Mouse (Mus musculus) liver, embryonic 15.5 days (tissue): ENCODE data around the gene Ssxb8. TPM values are rescaled to one million over a fixed set of nuclear protein-coding genes. Genes with fewer than 3 reads are reported as not detected.
"Not testable (repeated sequence)": the region's sequence is repeated elsewhere in the genome, so short reads cannot be mapped to it uniquely, and the experiment has no call there.

Experiments used
- ATAC-seq: fragments of 200-750 bp; cut with Nextera tagmentation; 2 replicates; pipeline ENCODE4 v1.8.0; 2017; ENCODE audit warnings: moderate number of reproducible peaks, mild to moderate bottlenecking, moderate library complexity; ENCODE audit not compliant: insufficient read depth
- H3K27ac ChIP-seq: fragments of 300-500 bp; sonication (generic); replicated peaks from 2 replicates; pipeline ENCODE4 v1.5.1; 2015; ENCODE audit warnings: mild to moderate bottlenecking, inconsistent platforms
- H3K27me3 ChIP-seq: fragments of 300-500 bp; sonication (generic); 2 replicates; pipeline ENCODE4 v1.6.1; 2015; ENCODE audit warnings: mild to moderate bottlenecking, inconsistent platforms
- H3K36me3 ChIP-seq: fragments of 300-500 bp; sonication (generic); replicated peaks from 2 replicates; pipeline ENCODE4 v1.6.1; 2015; ENCODE audit warnings: moderate library complexity, mild to moderate bottlenecking, inconsistent platforms
- H3K4me1 ChIP-seq: fragments of 300-500 bp; sonication (generic); replicated peaks from 2 replicates; pipeline ENCODE4 v1.6.1; 2015; ENCODE audit warnings: inconsistent platforms
- H3K4me2 ChIP-seq: fragments of 300-500 bp; sonication (generic); 2 replicates; pipeline ENCODE4 v1.6.1; 2015; ENCODE audit warnings: moderate library complexity, mild to moderate bottlenecking, inconsistent platforms
- H3K4me3 ChIP-seq: fragments of 300-500 bp; sonication (generic); replicated peaks from 2 replicates; pipeline ENCODE4 v1.5.1; 2015; ENCODE audit warnings: mild to moderate bottlenecking, inconsistent platforms
- H3K9ac ChIP-seq: fragments of 300-500 bp; sonication (generic); 2 replicates; pipeline ENCODE4 v1.6.1; 2015; ENCODE audit warnings: moderate library complexity, mild to moderate bottlenecking, inconsistent platforms
- H3K9me3 ChIP-seq: fragments of 300-500 bp; sonication (generic); replicated peaks from 2 replicates; pipeline ENCODE4 v1.6.1; 2016; ENCODE audit warnings: inconsistent platforms
- WGBS: fragments of 180-500 bp; shearing (Covaris S2); methylation state at CpG from one replicate; pipeline ENCODE4 v1.1.7; 2015; ENCODE audit warnings: mixed read lengths; ENCODE audit not compliant: insufficient replicate concordance; 5-methylcytosine and 5-hydroxymethylcytosine counted together
- polyA plus RNA-seq: library from polyadenylated mRNA; unstranded; fragments of >200 nt; fragmentation: Nextera tagmentation; extraction: Ambion mirVana; gene quantifications from 2 replicates; pipeline ENCODE4 v1.2.1, GENCODE M21; 2015

Ssxb8 gene
- polyA plus RNA-seq: not detected in 2 replicates

DNA sequence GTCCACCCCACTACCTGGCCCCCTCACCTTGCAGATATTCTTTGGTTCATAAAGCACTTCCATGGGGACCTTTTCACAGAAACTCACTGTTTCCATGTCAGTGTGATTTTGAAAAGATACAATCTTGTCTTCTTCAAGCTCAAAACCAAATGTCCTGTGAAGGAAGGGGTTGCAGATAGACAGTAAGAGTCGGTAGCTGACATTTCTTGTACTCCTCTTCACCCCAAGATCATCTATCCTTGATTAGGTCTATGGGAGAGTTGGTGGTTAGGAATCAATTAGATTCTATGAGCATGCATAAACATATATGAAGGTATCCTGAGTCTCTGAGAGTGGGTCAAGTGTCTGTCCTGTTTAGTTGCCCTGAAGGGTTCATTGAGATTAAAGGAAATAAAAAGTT is at the start of gene Ssxb8:
Gene Ssxb8, minus strand, starts transcription at position 101 of the 400 bp plus-strand sequence.
- not testable (repeated sequence) for ATAC-seq, H3K27ac ChIP-seq, H3K4me1 ChIP-seq, H3K4me2 ChIP-seq, H3K36me3 ChIP-seq, H3K4me3 ChIP-seq, H3K9me3 ChIP-seq, H3K27me3 ChIP-seq, H3K9ac ChIP-seq
- WGBS: 42% methylated on average over 1 of the region's 1 CpGs

DNA sequence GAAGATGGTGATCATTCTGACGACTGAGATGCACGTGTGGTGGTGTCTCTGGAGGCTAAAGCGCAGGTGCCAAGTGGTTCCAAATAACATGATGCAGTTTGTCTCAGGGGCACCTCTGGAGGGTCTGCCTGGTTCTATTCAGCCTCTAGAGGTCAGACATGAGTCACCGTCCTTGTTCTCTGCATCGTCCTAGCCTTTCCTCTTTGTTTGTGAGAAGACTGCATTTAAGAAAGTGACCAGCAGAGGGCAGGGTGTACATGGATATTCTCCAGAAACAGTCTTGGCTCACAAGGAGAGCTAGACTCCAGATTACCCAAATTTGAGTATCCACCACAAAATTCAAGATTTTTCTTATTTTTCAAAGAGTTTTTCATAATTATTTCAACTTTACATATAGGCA is 42.3 kb upstream of the Ssxb8 start:
- no peak overlapping the region for H3K4me2 ChIP-seq

DNA sequence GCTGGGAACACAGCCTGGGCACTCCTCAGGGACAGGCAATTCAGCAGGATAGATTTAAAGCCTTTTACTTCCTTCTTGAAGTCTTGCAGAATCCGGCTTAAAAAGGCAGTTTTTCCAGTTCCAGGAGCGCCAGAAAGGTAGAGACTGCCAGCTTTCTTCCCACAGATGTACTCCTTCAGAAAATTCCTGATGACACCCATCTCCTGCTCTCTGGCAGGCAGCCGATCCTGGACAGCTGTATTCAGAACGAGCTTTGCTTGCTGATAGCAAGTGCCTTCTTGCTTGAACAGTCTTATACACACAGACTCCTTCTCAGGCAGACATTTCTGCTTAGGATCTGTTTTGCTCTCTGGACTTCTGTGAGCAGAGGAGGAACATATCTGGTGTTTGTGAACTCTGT is 27.6 kb downstream of the Ssxb8 start:
- H3K9me3 ChIP-seq: no peaks in the 10 kb centered on the region

More for the DNA sequence above, 42.3 kb upstream of the Ssxb8 start:
- no peak overlapping the region for H3K27ac ChIP-seq
- H3K4me3 ChIP-seq: no peak overlapping the region
- ATAC-seq: no peak
- no peak overlapping the region for H3K9ac ChIP-seq
- no peaks in the 10 kb centered on the region for H3K9me3 ChIP-seq
- H3K36me3 ChIP-seq: no peaks in the 10 kb centered on the region
- WGBS: 47% methylated on average over 5 of the region's 5 CpGs
- H3K4me1 ChIP-seq: no peaks in the 10 kb centered on the region
- no peaks in the 10 kb centered on the region for H3K27me3 ChIP-seq

More for the DNA sequence above, 27.6 kb downstream of the Ssxb8 start:
- no peaks in the 10 kb centered on the region for H3K36me3 ChIP-seq
- WGBS: 58% methylated on average over 4 of the region's 4 CpGs
- H3K27ac ChIP-seq: no peak overlapping the region
- H3K4me2 ChIP-seq: no peak overlapping the region
- no peak overlapping the region for H3K4me3 ChIP-seq
- ATAC-seq: no peak
- no peaks in the 10 kb centered on the region for H3K4me1 ChIP-seq
- H3K9ac ChIP-seq: no peak overlapping the region
- H3K27me3 ChIP-seq: no peaks in the 10 kb centered on the region

Other genes starting within 250 kb of the Ssxb8 start
- gene Ssxb2, start 229.1 kb downstream of the Ssxb8 start, polyA plus RNA-seq: not detected in 2 replicates
- not detected in 2 replicates for gene Gm14459, start 165.9 kb downstream of the Ssxb8 start, polyA plus RNA-seq
- not detected in 2 replicates for gene Ssxb6, start 142.6 kb downstream of the Ssxb8 start, polyA plus RNA-seq
- gene Ssxb3, start 99.0 kb downstream of the Ssxb8 start, polyA plus RNA-seq: not detected in 2 replicates
- gene Ssx9, start 57.6 kb upstream of the Ssxb8 start, polyA plus RNA-seq: not detected in 2 replicates
- gene Ssxb5, start 112.8 kb upstream of the Ssxb8 start, polyA plus RNA-seq: not detected in 2 replicates
- gene Gm6592, start 153.2 kb upstream of the Ssxb8 start, polyA plus RNA-seq: not detected in 2 replicates
- gene Gm5751, start 183.4 kb upstream of the Ssxb8 start, polyA plus RNA-seq: not detected in 2 replicates
- gene B630019K06Rik, start 201.5 kb upstream of the Ssxb8 start, polyA plus RNA-seq: 0.13 and 0.15 TPM in 2 replicates